Mouse (Mus musculus) skeletal muscle tissue, adult 2 months (tissue): ENCODE measurements around the gene Msi2.

ENCODE experiments used
- DNase-seq: peaks from one replicate; pipeline ENCODE4 v3.0.0-alpha.2; 2012; ENCODE audit warnings: low read depth, low spot score

The Msi2 gene

GRCm38 (mm10) chr11:88515736-88516583 is 202.4 kb downstream of the Msi2 start:
- no peak for DNase-seq

- DNase-seq: no peak
Measured at GRCm38 (mm10) chr11:88515267-88515666, 203.0 kb downstream of the Msi2 start.

GRCm38 (mm10) chr11:88514151-88514926 is 204.0 kb downstream of the Msi2 start:
- peak; percentile 79 for DNase-seq

GRCm38 (mm10) chr11:88512580-88512979 is 205.7 kb downstream of the Msi2 start:
- peak; percentile 86 for DNase-seq

- peak; percentile 63 for DNase-seq
Measured at GRCm38 (mm10) chr11:88510282-88510850, 207.9 kb downstream of the Msi2 start.

- no peak for DNase-seq
Measured at GRCm38 (mm10) chr11:88509464-88509863, 208.8 kb downstream of the Msi2 start.

- DNase-seq: no peak
Measured at GRCm38 (mm10) chr11:88508133-88508532, 210.2 kb downstream of the Msi2 start.

- DNase-seq: no peak
Measured at GRCm38 (mm10) chr11:88506544-88507419, 211.5 kb downstream of the Msi2 start.

- no peak for DNase-seq
Measured at GRCm38 (mm10) chr11:88506109-88506508, 212.2 kb downstream of the Msi2 start.

GRCm38 (mm10) chr11:88502566-88502965 is 215.7 kb downstream of the Msi2 start:
- DNase-seq: no peak

- no peak for DNase-seq
Measured at GRCm38 (mm10) chr11:88498491-88498890, 219.8 kb downstream of the Msi2 start.

GRCm38 (mm10) chr11:88496460-88496859 is 221.9 kb downstream of the Msi2 start:
- no peak for DNase-seq

GRCm38 (mm10) chr11:88495759-88496158 is 222.6 kb downstream of the Msi2 start:
- DNase-seq: no peak

GRCm38 (mm10) chr11:88495018-88495417 is 223.3 kb downstream of the Msi2 start:
- DNase-seq: no peak

- DNase-seq: no peak
Measured at GRCm38 (mm10) chr11:88493795-88494559, 224.3 kb downstream of the Msi2 start.

- no peak for DNase-seq
Measured at GRCm38 (mm10) chr11:88492585-88492984, 225.7 kb downstream of the Msi2 start.

- peak; percentile 33 for DNase-seq
Measured at GRCm38 (mm10) chr11:88489985-88490384, 228.3 kb downstream of the Msi2 start.

GRCm38 (mm10) chr11:88488941-88489724 is 229.2 kb downstream of the Msi2 start:
- no peak for DNase-seq

- DNase-seq: peak; percentile 77
Measured at GRCm38 (mm10) chr11:88488175-88488940, 230.0 kb downstream of the Msi2 start.
